Mouse (Mus musculus): ENCODE measurements at regions not wholly inside any gene's neighbourhood (a gene's known extent, or its start where the extent isn't known, plus 50 kb on each side); places are given as distances from the start of the nearest gene placed in this dataset.
"Not testable (repeated sequence)": the region's sequence is repeated elsewhere in the genome, so short reads cannot be mapped to it uniquely, and the experiment has no call there.

- no peak for ATAC-seq
Observed at GRCm38 (mm10) chr16:55515228-55515696, 217.5 kb upstream of the Zpld1 start.

- ATAC-seq = no peak
Observed at GRCm38 (mm10) chr16:55514448-55515200, 216.8 kb upstream of the Zpld1 start.

- ATAC-seq = no peak
Observed at GRCm38 (mm10) chr16:55504796-55505413, 207.1 kb upstream of the Zpld1 start.

GRCm38 (mm10) chr16:55504274-55504673 is 206.5 kb upstream of the Zpld1 start:
- no peak for ATAC-seq

- ATAC-seq = no peak
Observed at GRCm38 (mm10) chr16:55503273-55503672, 205.5 kb upstream of the Zpld1 start.

- ATAC-seq = not testable (repeated sequence)
Observed at GRCm38 (mm10) chr16:55499831-55500230, 202.0 kb upstream of the Zpld1 start.

- ATAC-seq = no peak
Observed at GRCm38 (mm10) chr16:55495051-55495450, 197.3 kb upstream of the Zpld1 start.

- no peak for ATAC-seq
Observed at GRCm38 (mm10) chr16:55494162-55494561, 196.4 kb upstream of the Zpld1 start.

- no peak for ATAC-seq
Observed at GRCm38 (mm10) chr16:55492111-55492510, 194.3 kb upstream of the Zpld1 start.

- no peak for ATAC-seq
Observed at GRCm38 (mm10) chr16:55484391-55484790, 186.6 kb upstream of the Zpld1 start.

GRCm38 (mm10) chr16:55480745-55481144 is 183.0 kb upstream of the Zpld1 start:
- ATAC-seq = no peak

GRCm38 (mm10) chr16:55480304-55480703 is 182.5 kb upstream of the Zpld1 start:
- peak; percentile 47 for ATAC-seq

GRCm38 (mm10) chr16:55476544-55477208 is 178.9 kb upstream of the Zpld1 start:
- peak; percentile 81 for ATAC-seq

GRCm38 (mm10) chr16:55474950-55475525 is 177.3 kb upstream of the Zpld1 start:
- no peak for ATAC-seq

- ATAC-seq = no peak
Observed at GRCm38 (mm10) chr16:55471396-55471795, 173.6 kb upstream of the Zpld1 start.

- ATAC-seq = no peak
Observed at GRCm38 (mm10) chr16:55470721-55471120, 172.9 kb upstream of the Zpld1 start.

GRCm38 (mm10) chr16:55469703-55470102 is 171.9 kb upstream of the Zpld1 start:
- ATAC-seq = no peak

- ATAC-seq = no peak
Observed at GRCm38 (mm10) chr16:55468833-55469458, 171.2 kb upstream of the Zpld1 start.

GRCm38 (mm10) chr16:55460519-55460918 is 162.7 kb upstream of the Zpld1 start:
- no peak for ATAC-seq

GRCm38 (mm10) chr16:55447581-55447980 is 149.8 kb upstream of the Zpld1 start:
- ATAC-seq = no peak

- ATAC-seq = no peak
Observed at GRCm38 (mm10) chr16:55442821-55443581, 145.2 kb upstream of the Zpld1 start.
